Mouse (Mus musculus) thymus, postnatal 4 days (tissue): Measurements from ENCODE around the gene 4933405O20Rik.

ENCODE experiments used
- DNase-seq: peaks from one replicate; pipeline ENCODE4 v3.0.0; 2021

4933405O20Rik gene

DNA sequence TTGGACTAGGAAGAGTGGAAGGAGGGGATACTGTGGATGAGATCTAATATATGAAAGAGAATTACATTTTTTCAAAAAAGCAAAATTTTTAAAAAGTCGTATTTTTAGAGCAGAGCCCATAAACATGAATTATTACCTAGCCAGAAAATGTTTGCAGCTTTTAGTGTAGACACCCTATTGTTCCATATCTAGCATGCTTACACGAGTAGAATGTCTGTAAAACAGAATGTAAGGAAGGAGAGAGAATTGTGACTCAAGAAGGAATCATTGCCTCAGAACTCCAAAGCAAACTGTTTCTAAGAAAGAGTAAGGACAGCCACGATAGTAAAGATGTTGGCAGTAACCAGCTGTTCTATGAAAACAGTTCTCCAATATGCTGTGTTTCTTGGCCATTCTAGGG, at the start of gene 4933405O20Rik:
Gene 4933405O20Rik (plus strand): TSS at position 301 of the 400 bp plus-strand sequence.
- no peak for DNase-seq

DNA sequence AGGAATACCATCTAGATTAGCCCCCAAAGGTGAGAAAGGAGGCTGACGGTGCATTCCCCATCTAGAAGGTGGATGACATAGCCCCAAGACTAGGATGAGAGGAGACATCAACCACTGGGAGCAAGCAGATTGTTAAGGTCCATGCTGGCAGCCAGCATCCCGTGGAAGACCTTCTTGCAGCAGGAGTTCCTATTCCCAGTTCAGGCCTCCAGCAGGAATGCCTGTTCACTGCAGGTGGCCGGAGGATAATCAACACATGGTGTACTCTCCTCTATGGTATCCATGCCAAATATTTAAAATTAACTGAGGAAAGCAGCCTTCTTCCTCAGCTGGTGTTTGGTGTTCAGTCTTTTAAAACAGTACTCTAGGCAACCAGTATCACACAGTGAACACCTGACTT, 49.4 kb upstream of the 4933405O20Rik start:
- no peak for DNase-seq

DNA sequence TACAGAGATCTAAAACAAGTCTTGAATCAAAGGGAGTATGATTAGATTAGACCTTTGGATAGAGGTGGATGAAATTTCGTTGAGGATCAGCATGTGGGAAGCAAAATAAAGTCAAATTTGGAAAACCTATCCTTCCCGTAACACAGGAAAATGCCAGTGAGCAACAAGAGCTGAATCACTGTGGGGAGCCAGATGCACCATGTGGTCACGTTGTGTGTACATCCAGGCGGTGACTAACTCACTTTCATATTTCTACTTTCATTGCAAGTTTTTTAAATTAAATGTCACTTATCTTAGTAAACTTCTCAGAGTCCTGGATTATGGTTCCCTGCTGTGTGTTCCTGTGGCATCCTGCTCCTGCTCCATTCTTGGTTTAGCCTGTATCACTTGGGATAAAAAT, 47.6 kb upstream of the 4933405O20Rik start:
- no peak for DNase-seq

DNA sequence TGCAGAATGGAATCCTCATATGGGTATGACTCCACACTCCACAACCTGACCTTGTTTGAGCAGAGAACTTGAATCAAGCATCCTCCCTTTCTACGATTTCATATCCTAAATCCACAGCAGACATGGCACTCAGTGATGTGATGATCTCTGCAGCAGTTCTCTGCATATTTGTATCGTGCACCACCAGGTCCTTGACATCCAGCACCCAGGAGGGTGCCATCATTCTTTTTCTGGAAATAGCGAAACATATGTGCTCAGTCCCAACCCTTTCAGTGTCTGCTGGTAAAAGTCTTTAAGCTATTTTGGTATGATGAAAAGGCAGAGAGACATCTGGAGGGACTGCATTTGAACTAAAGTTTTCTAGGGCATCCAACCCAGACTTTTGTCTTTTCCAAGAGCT, 36.3 kb upstream of the 4933405O20Rik start:
- DNase-seq = no peak

DNA sequence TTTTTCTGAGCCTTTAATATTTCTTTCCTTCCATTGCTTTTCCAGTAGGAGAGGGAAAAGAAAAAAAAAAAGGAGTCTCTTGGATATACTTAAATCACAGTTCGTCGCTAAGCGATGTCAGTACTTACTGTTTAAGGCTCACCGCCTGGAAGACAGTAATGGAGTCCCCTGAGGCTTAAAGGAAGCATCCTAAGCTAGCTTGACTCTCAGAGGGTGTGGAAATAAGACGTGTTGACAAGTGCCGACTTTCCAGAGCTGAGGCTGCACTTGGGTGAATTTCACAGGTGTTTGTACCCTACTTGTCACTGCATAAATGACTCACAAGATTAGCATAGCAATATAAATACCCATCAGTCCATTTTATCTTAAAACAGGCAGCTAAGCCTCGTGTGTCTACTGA, 25.1 kb upstream of the 4933405O20Rik start:
- no peak for DNase-seq

GRCm38 (mm10) chr7:50588642-50589424, 10.2 kb upstream of the 4933405O20Rik start:
- DNase-seq = no peak

- DNase-seq = no peak
These were observed 15.1 kb downstream of the 4933405O20Rik start for GRCm38 (mm10) chr7:50614101-50614500.

DNA sequence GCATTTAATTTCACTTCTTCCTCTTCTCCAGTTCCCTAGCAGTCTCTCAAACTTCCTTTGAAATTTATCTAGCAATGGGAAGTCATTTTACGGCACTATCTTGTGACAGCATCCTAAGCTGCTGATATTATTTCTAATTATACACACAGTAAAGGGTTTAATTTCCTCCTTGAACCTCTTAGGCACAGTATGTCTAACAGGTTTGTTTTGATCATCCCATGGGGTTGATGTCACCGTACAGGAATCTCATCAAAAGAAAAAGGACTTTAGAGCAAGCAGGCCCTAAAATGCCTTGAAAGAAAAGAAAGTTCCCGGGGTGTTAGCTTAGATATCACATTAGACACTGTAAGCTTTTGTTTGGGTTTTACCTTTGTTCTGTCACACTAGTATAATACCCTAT, 30.2 kb downstream of the 4933405O20Rik start:
- DNase-seq = no peak

GRCm38 (mm10) chr7:50633147-50633546, 34.2 kb downstream of the 4933405O20Rik start:
- DNase-seq = no peak
